Mouse (Mus musculus): ENCODE data around the gene Unk.

DNA sequence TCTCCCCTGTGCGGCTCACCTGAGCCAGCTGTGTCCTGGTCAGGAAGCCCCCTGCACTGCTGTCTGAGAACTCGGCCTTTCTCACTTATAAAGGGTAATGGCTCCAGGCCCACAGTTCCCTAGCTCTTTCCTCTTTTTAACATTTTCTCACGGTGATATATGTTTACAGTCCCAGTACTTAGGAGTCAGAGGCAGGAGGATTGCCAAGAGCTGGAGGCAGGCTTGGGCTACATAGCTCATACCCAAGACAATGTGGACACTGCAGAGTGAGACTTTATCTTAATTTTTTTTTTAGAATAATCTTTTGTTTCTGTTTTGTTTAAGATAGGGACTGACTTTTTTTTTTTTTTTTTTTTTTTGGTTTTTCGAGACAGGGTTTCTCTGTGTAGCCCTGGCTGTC lies 72.3 kb downstream of the Unk start:
- TF ChIP-seq CTCF (IDR thresholded peaks at IDR 0.05; ENCODE audit: control insufficient read depth, insufficient read depth, insufficient read length) = no peak
- no peak for TF ChIP-seq FOSL1 (IDR thresholded peaks at IDR 0.05; ENCODE audit: insufficient read depth, low read length, poor library complexity, severe bottlenecking)
- TF ChIP-seq MYOG (IDR thresholded peaks at IDR 0.05; ENCODE audit: control insufficient read depth, extremely low read depth, insufficient read length) = no peak
- TF ChIP-seq USF1 (IDR thresholded peaks at IDR 0.05; ENCODE audit: low read depth) = no peak
- TF ChIP-seq MAX (IDR thresholded peaks at IDR 0.05) = no peak
- no peak for TF ChIP-seq MYOD1 (IDR thresholded peaks at IDR 0.05; ENCODE audit: control insufficient read depth, insufficient read length, low read depth)
- no peak for TF ChIP-seq CEBPB (IDR thresholded peaks at IDR 0.05; ENCODE audit: low read depth)

All from C2C12 (cell line).